Mouse (Mus musculus) kidney, adult 18-20 months (tissue): ENCODE results near the gene Gm498.

Experiments
- DNase-seq: peaks from one replicate; pipeline ENCODE4 v3.0.0; 2021

Gm498 gene

GRCm38 (mm10) chr7:143900667-143901066 is 34.0 kb downstream of the Gm498 start:
- DNase-seq: no peak

GRCm38 (mm10) chr7:143905176-143905575 is 38.5 kb downstream of the Gm498 start:
- no peak for DNase-seq

- no peak for DNase-seq
Observed at GRCm38 (mm10) chr7:143905606-143906005, 39.0 kb downstream of the Gm498 start.

GRCm38 (mm10) chr7:143913611-143914010 is 47.0 kb downstream of the Gm498 start:
- no peak for DNase-seq

GRCm38 (mm10) chr7:143919031-143919679 is 52.5 kb downstream of the Gm498 start:
- DNase-seq: no peak

- no peak for DNase-seq
Observed at GRCm38 (mm10) chr7:143929899-143930298, 63.3 kb downstream of the Gm498 start.

GRCm38 (mm10) chr7:143938647-143939046 is 72.0 kb downstream of the Gm498 start:
- DNase-seq: no peak

- no peak for DNase-seq
Observed at GRCm38 (mm10) chr7:143939476-143939875, 72.8 kb downstream of the Gm498 start.

GRCm38 (mm10) chr7:143942941-143943691 is 76.5 kb downstream of the Gm498 start:
- peak; percentile 8 for DNase-seq

GRCm38 (mm10) chr7:143944421-143944980 is 77.9 kb downstream of the Gm498 start:
- DNase-seq: no peak
